Mouse (Mus musculus): ENCODE measurements around the gene Prkce. TPM values are rescaled to one million over a fixed set of nuclear protein-coding genes. Genes with fewer than 3 reads are reported as not detected.

Prkce gene
- polyA plus RNA-seq, 1 experiment from 2014 or later, result 6.2 TPM

- no peaks in the 10 kb centered on the region for H3K27me3 ChIP-seq (replicated peaks)
- H3K9me3 ChIP-seq, result no peaks in the 10 kb centered on the region
- WGBS, result 39% methylated on average over 5 of the region's 5 CpGs
- H3K4me3 ChIP-seq, result no peak overlapping the region
- no peak overlapping the region for H3K27ac ChIP-seq (replicated peaks)
- peaks cover 13% of the 10 kb centered on the region; the same call in 1 of the 2 replicates for H3K4me1 ChIP-seq
- H3K4me2 ChIP-seq, result no peak overlapping the region
- H3K36me3 ChIP-seq, result peaks cover 11% of the 10 kb centered on the region
- no peak for ATAC-seq (ENCODE audit: extremely low read depth, insufficient number of reproducible peaks, low FRiP score, low TSS enrichment)
- H3K9ac ChIP-seq, result no peak overlapping the region
Observed at GRCm38 (mm10) chr17:86656369-86656768, 488.8 kb downstream of the Prkce start.

- 59% methylated on average over 1 of the region's 1 CpGs for WGBS
- Histone ChIP-seq H3K27ac (replicated peaks) (no peak overlapping the region), H3K4me2 (no peak overlapping the region), H3K4me1 (0 out of 2 replicates have a peak, but pooled peaks cover under 1% of the 10 kb centered on the region), H3K27me3 (replicated peaks) (no peaks in the 10 kb centered on the region), H3K9me3 (no peaks in the 10 kb centered on the region), H3K9ac (no peak overlapping the region), H3K36me3 (no peaks in the 10 kb centered on the region), H3K4me3 (no peak overlapping the region)
- ATAC-seq (ENCODE audit: extremely low read depth, insufficient number of reproducible peaks, low FRiP score, low TSS enrichment), result no peak
Observed at GRCm38 (mm10) chr17:86662301-86662700, 494.7 kb downstream of the Prkce start.

DNA sequence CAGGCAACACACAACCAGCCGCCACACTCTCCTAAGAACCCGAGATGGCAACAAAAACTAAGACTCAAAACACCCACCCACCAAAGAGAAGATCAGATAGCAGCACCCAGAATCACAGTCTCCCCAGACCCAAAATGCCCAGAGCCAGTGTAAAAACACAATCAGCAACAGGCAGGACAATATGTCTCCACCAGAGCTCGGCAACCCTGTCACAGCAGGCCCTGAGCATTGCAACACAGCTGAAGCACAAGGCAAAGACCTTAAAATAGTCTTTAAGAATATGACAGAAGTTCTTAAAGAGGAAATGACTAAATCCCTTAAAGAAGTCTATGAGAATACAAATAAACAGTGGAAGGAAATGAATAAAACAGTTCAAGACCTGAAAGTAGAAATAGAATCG lies 495.9 kb downstream of the Prkce start:
- no peak overlapping the region for H3K4me2 ChIP-seq
- no peaks in the 10 kb centered on the region for H3K36me3 ChIP-seq
- H3K4me3 ChIP-seq, result no peak overlapping the region
- H3K9me3 ChIP-seq, result no peaks in the 10 kb centered on the region
- no peak for ATAC-seq (ENCODE audit: extremely low read depth, insufficient number of reproducible peaks, low FRiP score, low TSS enrichment)
- 71% methylated on average over 4 of the region's 4 CpGs for WGBS
- no peak overlapping the region for H3K27ac ChIP-seq (replicated peaks)
- H3K27me3 ChIP-seq (replicated peaks), result no peaks in the 10 kb centered on the region
- no peaks in the 10 kb centered on the region for H3K4me1 ChIP-seq
- no peak overlapping the region for H3K9ac ChIP-seq

DNA sequence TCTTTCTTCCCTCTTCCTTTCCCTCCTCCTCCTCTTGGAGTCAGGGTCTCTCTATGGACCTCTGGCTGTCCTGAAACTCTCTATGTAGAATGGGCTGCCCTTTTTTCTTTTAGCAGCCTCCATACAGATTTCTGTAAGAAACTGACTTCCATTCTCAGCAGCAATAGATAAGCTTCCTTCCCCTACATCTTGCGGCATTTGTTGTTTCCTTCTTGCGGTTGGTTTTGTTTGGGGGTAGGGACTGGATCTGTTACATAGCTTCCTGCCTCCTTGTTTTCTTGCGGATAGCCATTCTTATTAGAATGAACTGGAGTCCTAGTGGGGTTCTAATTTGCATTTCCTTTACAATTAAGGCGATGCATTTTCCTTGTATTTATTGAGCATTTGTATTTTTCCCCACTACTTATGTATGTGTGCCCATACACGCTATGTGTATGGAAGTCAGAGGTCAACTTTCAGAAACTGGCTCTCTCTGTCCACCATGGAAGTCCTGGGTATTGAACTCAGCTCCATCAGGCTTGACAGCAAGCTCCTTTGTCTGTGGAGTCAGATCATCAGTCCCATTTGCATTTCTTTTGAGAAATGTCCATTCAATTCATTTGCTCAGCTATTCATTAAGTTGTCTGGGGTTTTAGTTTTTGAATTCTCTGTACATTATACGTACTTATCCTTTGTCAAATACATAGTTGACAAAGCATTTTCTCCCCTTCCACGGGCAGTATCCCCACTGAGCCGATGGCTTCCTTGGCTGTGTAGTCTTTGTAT lies 500.4 kb downstream of the Prkce start:
- Histone ChIP-seq H3K9ac (no peak overlapping the region), H3K36me3 (no peaks in the 10 kb centered on the region), H3K4me1 (peaks cover 16% of the 10 kb centered on the region), H3K9me3 (no peaks in the 10 kb centered on the region), H3K4me3 (no peak overlapping the region), H3K4me2 (no peak overlapping the region), H3K27me3 (replicated peaks) (no peaks in the 10 kb centered on the region), H3K27ac (replicated peaks) (peak overlapping the region; percentile 29)
- no peak for ATAC-seq (ENCODE audit: extremely low read depth, insufficient number of reproducible peaks, low FRiP score, low TSS enrichment)
- 67% methylated on average over 8 of the region's 8 CpGs for WGBS

DNA sequence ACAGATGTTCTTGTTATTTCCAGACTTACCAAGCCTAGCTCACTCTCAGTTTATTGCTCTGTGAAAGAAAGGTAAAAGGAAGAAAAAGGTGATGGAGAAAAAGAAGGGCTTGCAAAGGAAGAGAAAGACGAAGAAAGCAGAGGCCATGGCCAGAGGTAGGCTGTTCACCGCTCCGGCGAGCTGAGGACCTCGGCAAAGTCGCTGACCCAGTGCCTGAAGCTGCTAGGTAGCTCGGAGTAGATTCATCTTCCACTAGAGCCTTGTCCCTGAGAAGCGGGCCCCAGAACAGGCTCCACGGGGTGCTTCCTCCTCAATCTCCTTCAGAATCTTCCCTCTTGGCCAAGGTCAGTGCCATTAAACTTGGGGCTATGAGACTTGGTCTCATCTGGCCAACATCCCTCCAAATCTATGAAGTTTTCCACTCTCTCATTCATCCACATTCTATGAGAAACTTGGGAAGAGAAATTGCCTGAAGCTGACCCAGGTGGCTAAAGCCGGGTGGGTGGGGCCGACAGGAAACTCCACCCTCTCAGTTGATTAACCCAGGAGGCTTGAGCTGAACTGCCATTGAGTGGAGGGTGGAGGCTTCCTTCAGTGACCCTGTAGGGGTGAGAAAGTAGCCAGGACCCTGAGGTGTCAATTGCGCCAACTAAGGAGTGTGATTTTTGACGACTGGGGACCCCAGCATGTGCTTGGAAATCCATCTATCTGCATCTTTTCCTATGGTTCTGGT lies 502.2 kb downstream of the Prkce start:
- 0 out of 2 replicates have a peak overlapping the region, but pooled peaks have one; percentile 48 for H3K4me2 ChIP-seq
- ATAC-seq (ENCODE audit: extremely low read depth, insufficient number of reproducible peaks, low FRiP score, low TSS enrichment), result no peak

GRCm38 (mm10) chr17:86670731-86671130 lies 503.1 kb downstream of the Prkce start:
- Histone ChIP-seq H3K27me3 (replicated peaks) (no peaks in the 10 kb centered on the region), H3K27ac (replicated peaks) (peak overlapping the region; percentile 15; the same call in 1 of the 2 replicates), H3K4me1 (peaks cover 16% of the 10 kb centered on the region), H3K4me3 (no peak overlapping the region), H3K9ac (0 out of 2 replicates have a peak overlapping the region, but pooled peaks have one; percentile 40), H3K4me2 (peak overlapping the region; percentile 48), H3K9me3 (no peaks in the 10 kb centered on the region), H3K36me3 (no peaks in the 10 kb centered on the region)
- no peak for ATAC-seq (ENCODE audit: extremely low read depth, insufficient number of reproducible peaks, low FRiP score, low TSS enrichment)
- 17% methylated on average over 7 of the region's 7 CpGs for whole genome bisulfite sequencing

More for the DNA sequence above, 502.2 kb downstream of the Prkce start:
- H3K4me1 ChIP-seq, result peaks cover 16% of the 10 kb centered on the region
- H3K27ac ChIP-seq (replicated peaks), result 0 out of 2 replicates have a peak overlapping the region, but pooled peaks have one; percentile 15
- no peaks in the 10 kb centered on the region for H3K9me3 ChIP-seq
- no peak overlapping the region for H3K9ac ChIP-seq
- no peaks in the 10 kb centered on the region for H3K36me3 ChIP-seq
- H3K27me3 ChIP-seq (replicated peaks), result no peaks in the 10 kb centered on the region
- no peak overlapping the region for H3K4me3 ChIP-seq
- 77% methylated on average over 13 of the region's 13 CpGs for WGBS

DNA sequence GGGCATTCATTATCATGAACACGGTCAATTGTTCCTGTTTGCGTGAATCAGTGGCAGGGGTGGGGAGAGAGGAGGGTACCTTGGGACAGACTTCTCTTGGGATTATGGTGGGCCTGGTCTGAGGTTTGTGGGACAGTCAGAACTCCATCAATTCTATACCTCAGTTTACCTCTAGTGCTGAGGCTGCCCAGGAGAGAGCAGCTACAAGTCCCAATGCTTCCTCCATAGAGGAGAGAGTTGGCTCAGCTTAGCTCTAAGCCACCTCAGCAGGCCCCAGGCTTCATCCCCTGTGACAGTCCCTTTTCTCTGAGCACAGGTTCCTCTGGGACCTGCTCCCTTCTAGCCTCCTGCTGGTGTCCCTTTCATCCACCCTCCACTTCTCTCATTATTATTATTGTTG lies 507.4 kb downstream of the Prkce start:
- Histone ChIP-seq H3K9me3 (no peaks in the 10 kb centered on the region), H3K4me1 (peaks cover 19% of the 10 kb centered on the region), H3K4me3 (no peak overlapping the region), H3K9ac (no peak overlapping the region), H3K27me3 (replicated peaks) (no peaks in the 10 kb centered on the region), H3K36me3 (no peaks in the 10 kb centered on the region), H3K4me2 (no peak overlapping the region), H3K27ac (replicated peaks) (no peak overlapping the region)
- ATAC-seq (ENCODE audit: extremely low read depth, insufficient number of reproducible peaks, low FRiP score, low TSS enrichment), result no peak
- WGBS, result 71% methylated on average over 2 of the region's 2 CpGs

- H3K27ac ChIP-seq (replicated peaks), result no peak overlapping the region
- ATAC-seq (ENCODE audit: extremely low read depth, insufficient number of reproducible peaks, low FRiP score, low TSS enrichment), result no peak
- WGBS, result 54% methylated on average over 5 of the region's 5 CpGs
- no peak overlapping the region for H3K9ac ChIP-seq
- H3K4me2 ChIP-seq, result no peak overlapping the region
- no peaks in the 10 kb centered on the region for H3K9me3 ChIP-seq
- no peak overlapping the region for H3K4me3 ChIP-seq
- peaks cover 6% of the 10 kb centered on the region; the same call in 1 of the 2 replicates for H3K4me1 ChIP-seq
- H3K27me3 ChIP-seq (replicated peaks), result no peaks in the 10 kb centered on the region
- H3K36me3 ChIP-seq, result no peaks in the 10 kb centered on the region
Observed at GRCm38 (mm10) chr17:86676336-86676735, 508.8 kb downstream of the Prkce start.

DNA sequence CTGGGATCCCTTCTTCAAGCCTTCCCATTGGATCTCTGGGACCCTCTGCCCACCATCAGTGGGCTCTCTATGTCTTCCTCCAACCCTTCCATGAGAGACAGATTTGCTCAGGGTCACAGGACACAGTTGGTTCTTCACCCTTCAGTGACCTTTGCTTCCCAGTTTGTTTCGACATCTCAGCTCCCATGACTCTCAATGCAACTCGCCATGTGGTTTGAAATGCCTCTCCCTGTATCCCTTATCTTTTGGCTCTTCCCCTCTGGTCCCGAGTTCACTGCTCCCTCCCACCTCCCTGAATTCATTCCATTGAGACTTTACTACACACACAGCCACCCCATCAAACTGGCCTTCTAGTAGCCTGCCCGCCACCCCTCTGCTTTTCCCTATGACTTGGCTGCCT lies 509.3 kb downstream of the Prkce start:
- 0 out of 2 replicates have a peak, but pooled peaks cover 4% of the 10 kb centered on the region for H3K4me1 ChIP-seq
- H3K36me3 ChIP-seq, result no peaks in the 10 kb centered on the region
- WGBS, result 53% methylated on average over 4 of the region's 4 CpGs
- H3K9ac ChIP-seq, result no peak overlapping the region
- H3K4me2 ChIP-seq, result no peak overlapping the region
- H3K27ac ChIP-seq (replicated peaks), result no peak overlapping the region
- no peaks in the 10 kb centered on the region for H3K9me3 ChIP-seq
- no peak for ATAC-seq (ENCODE audit: extremely low read depth, insufficient number of reproducible peaks, low FRiP score, low TSS enrichment)
- H3K4me3 ChIP-seq, result no peak overlapping the region
- no peaks in the 10 kb centered on the region for H3K27me3 ChIP-seq (replicated peaks)

- ATAC-seq (ENCODE audit: extremely low read depth, insufficient number of reproducible peaks, low FRiP score, low TSS enrichment), result no peak
- H3K27me3 ChIP-seq (replicated peaks), result no peaks in the 10 kb centered on the region
- no peak overlapping the region for H3K4me2 ChIP-seq
- no peaks in the 10 kb centered on the region for H3K9me3 ChIP-seq
- H3K4me3 ChIP-seq, result no peak overlapping the region
- 72% methylated on average over 4 of the region's 4 CpGs for WGBS
- no peaks in the 10 kb centered on the region for H3K4me1 ChIP-seq
- H3K27ac ChIP-seq (replicated peaks), result no peak overlapping the region
- no peak overlapping the region for H3K9ac ChIP-seq
- no peaks in the 10 kb centered on the region for H3K36me3 ChIP-seq
Observed at GRCm38 (mm10) chr17:86685263-86685662, 517.7 kb downstream of the Prkce start.

- ATAC-seq (ENCODE audit: extremely low read depth, insufficient number of reproducible peaks, low FRiP score, low TSS enrichment), result no peak
- no peaks in the 10 kb centered on the region for H3K36me3 ChIP-seq
- WGBS, result 68% methylated on average over 3 of the region's 3 CpGs
- no peak overlapping the region for H3K4me2 ChIP-seq
- no peaks in the 10 kb centered on the region for H3K27me3 ChIP-seq (replicated peaks)
- H3K4me1 ChIP-seq, result no peaks in the 10 kb centered on the region
- H3K9me3 ChIP-seq, result no peaks in the 10 kb centered on the region
- H3K4me3 ChIP-seq, result no peak overlapping the region
- H3K9ac ChIP-seq, result no peak overlapping the region
- no peak overlapping the region for H3K27ac ChIP-seq (replicated peaks)
Observed at GRCm38 (mm10) chr17:86687021-86687420, 519.4 kb downstream of the Prkce start.

Data from heart, embryonic 13.5 days (tissue).